Mouse (Mus musculus): Measurements from ENCODE around the gene Vstm4. TPM values are rescaled to one million over a fixed set of nuclear protein-coding genes. Genes with fewer than 3 reads are reported as not detected.

Gene Vstm4
- total RNA-seq, 2 experiments from 2014 or later: not detected

GRCm38 (mm10) chr14:32858941-32859510 lies 2.5 kb downstream of the Vstm4 start:
- no peak for ATAC-seq (ENCODE audit: poor library complexity, severe bottlenecking)

GRCm38 (mm10) chr14:32859831-32860569 lies 3.4 kb downstream of the Vstm4 start:
- ATAC-seq (ENCODE audit: poor library complexity, severe bottlenecking): no peak

GRCm38 (mm10) chr14:32861149-32861581 lies 4.6 kb downstream of the Vstm4 start:
- no peak for ATAC-seq (ENCODE audit: poor library complexity, severe bottlenecking)

- no peak for ATAC-seq (ENCODE audit: poor library complexity, severe bottlenecking)
Observed at GRCm38 (mm10) chr14:32861656-32862055, 5.1 kb downstream of the Vstm4 start.

- no peak for ATAC-seq (ENCODE audit: poor library complexity, severe bottlenecking)
Observed at GRCm38 (mm10) chr14:32865331-32865730, 8.8 kb downstream of the Vstm4 start.

GRCm38 (mm10) chr14:32871963-32872362 lies 15.4 kb downstream of the Vstm4 start:
- no peak for ATAC-seq (ENCODE audit: poor library complexity, severe bottlenecking)

- no peak for ATAC-seq (ENCODE audit: poor library complexity, severe bottlenecking)
Observed at GRCm38 (mm10) chr14:32877549-32877948, 21.0 kb downstream of the Vstm4 start.

GRCm38 (mm10) chr14:32880332-32880731 lies 23.8 kb downstream of the Vstm4 start:
- ATAC-seq (ENCODE audit: poor library complexity, severe bottlenecking): no peak

GRCm38 (mm10) chr14:32881693-32882092 lies 25.1 kb downstream of the Vstm4 start:
- no peak for ATAC-seq (ENCODE audit: poor library complexity, severe bottlenecking)

- no peak for ATAC-seq (ENCODE audit: poor library complexity, severe bottlenecking)
Observed at GRCm38 (mm10) chr14:32888876-32889674, 32.5 kb downstream of the Vstm4 start.

GRCm38 (mm10) chr14:32894341-32894853 lies 37.8 kb downstream of the Vstm4 start:
- ATAC-seq (ENCODE audit: poor library complexity, severe bottlenecking): no peak

- ATAC-seq (ENCODE audit: poor library complexity, severe bottlenecking): no peak
Observed at GRCm38 (mm10) chr14:32894878-32895277, 38.3 kb downstream of the Vstm4 start.

GRCm38 (mm10) chr14:32896896-32897295 lies 40.3 kb downstream of the Vstm4 start:
- no peak for ATAC-seq (ENCODE audit: poor library complexity, severe bottlenecking)

- no peak for ATAC-seq (ENCODE audit: poor library complexity, severe bottlenecking)
Observed at GRCm38 (mm10) chr14:32903203-32903602, 46.6 kb downstream of the Vstm4 start.

GRCm38 (mm10) chr14:32906545-32906944 lies 50.0 kb downstream of the Vstm4 start:
- no peak for ATAC-seq (ENCODE audit: poor library complexity, severe bottlenecking)

- ATAC-seq (ENCODE audit: poor library complexity, severe bottlenecking): no peak
Observed at GRCm38 (mm10) chr14:32909112-32909511, 52.6 kb downstream of the Vstm4 start.

GRCm38 (mm10) chr14:32911187-32911586 lies 54.6 kb downstream of the Vstm4 start:
- ATAC-seq (ENCODE audit: poor library complexity, severe bottlenecking): no peak

GRCm38 (mm10) chr14:32915360-32915759 lies 58.8 kb downstream of the Vstm4 start:
- ATAC-seq (ENCODE audit: poor library complexity, severe bottlenecking): no peak

- no peak for ATAC-seq (ENCODE audit: poor library complexity, severe bottlenecking)
Observed at GRCm38 (mm10) chr14:32917919-32918318, 61.4 kb downstream of the Vstm4 start.

- no peak for ATAC-seq (ENCODE audit: poor library complexity, severe bottlenecking)
Observed at GRCm38 (mm10) chr14:32923871-32924270, 67.3 kb downstream of the Vstm4 start.

- ATAC-seq (ENCODE audit: poor library complexity, severe bottlenecking): peak; percentile 92
Observed at GRCm38 (mm10) chr14:32931709-32932108, 75.2 kb downstream of the Vstm4 start.

Data from megakaryocyte, adult 5-6 weeks (primary cell).